Mouse (Mus musculus) thymus, adult 18-20 months (tissue): ENCODE measurements around the gene Flot1.

ENCODE experiments used
- DNase-seq, 2 experiments: peaks; one replicate each; pipeline ENCODE4 v3.0.0; 2022; ENCODE audit warnings: mixed read lengths in 2 of 2

Gene Flot1

DNA sequence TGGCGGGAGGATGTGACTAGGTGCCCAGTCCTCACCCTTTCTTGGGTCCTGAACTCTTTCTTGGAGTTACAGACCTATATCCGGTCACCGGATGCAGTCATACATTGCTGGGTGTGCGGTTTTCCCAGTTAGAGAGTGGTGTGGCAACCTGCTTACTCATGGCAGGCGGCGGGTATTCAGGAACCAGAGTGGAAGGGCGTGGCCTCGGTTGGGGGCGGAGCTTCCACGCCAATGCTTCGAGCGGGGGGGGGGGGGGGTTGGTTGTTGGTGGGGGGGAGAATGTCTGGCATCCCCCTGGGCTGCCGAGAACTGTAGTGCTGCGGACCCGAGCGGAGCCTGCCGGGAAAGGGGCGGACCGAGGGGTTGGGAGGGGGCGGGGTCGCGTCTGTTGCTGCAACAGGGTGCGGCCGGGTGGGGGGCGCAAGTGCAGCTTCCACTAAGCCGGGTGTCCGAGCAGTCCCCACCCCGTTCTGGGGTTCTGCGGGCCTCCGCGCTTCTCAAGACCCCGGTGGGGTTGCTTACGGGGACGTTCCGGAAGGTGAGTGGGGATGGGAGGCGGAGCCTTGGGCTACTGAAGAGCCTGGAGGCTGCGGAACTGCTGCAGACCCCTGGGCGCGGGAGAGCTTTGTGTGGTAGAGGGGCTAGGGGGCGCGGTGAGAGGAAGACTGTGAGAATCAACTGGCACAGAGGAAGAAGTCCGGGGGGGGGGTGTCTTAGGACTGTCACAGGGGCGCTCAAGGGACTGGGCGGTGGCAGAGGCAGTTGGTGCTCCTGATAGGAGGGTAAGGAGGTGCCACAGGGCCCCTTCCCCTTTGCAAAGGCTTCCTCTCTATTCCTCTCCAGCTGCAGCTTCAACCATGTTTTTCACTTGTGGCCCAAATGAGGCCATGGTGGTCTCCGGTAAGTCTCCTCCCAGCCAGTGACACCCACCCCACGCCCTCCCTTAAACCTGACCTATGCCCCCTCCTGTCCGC, at the start of gene Flot1:
Flot1 (plus strand) TSS at position 267 of the 974 bp plus-strand sequence.
- DNase-seq = peak; percentile 62 to 75

- peak in 1 of 2 experiments; percentile 9 for DNase-seq
Observed at GRCm38 (mm10) chr17:35776811-35777609, 46.0 kb upstream of the Flot1 start.

GRCm38 (mm10) chr17:35778965-35779364, 44.1 kb upstream of the Flot1 start:
- no peak for DNase-seq

DNA sequence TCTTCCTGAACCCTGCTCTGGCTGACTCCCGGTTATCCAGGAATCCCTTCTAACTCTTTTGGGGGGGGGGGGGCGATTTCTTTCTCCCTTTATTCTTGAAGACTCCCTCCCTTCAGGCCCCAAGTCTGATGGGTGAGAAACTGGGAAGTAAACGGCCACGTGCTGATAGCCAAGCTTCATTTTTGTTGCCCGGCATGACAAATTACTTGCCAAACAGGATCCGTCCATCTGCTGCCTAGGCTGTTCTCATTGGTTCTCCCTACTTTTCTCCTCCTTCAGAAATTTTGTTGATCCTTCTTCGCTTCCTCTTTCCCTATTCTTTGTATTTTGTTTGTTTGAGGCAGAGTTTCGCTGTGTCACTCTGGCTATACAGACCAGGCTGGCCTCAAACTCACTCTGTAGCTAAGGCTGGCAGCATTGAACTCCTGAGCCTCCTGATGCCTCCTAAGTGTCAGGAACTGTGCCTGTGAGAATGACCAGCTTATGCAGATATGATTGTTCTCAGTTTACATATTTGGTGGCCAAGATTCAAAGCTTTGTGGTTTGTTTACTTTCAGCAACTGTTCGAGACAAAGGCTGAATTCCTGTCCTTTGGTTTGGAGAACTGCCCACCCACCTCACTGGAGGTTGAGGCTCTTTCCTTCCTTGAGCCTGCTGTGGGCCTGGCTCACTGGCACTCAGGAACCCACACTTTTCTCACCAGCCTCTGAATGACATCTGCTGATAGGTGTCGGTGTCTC, 43.4 kb upstream of the Flot1 start:
- no peak for DNase-seq

- no peak for DNase-seq
Observed at GRCm38 (mm10) chr17:35780362-35780761, 42.7 kb upstream of the Flot1 start.

DNA sequence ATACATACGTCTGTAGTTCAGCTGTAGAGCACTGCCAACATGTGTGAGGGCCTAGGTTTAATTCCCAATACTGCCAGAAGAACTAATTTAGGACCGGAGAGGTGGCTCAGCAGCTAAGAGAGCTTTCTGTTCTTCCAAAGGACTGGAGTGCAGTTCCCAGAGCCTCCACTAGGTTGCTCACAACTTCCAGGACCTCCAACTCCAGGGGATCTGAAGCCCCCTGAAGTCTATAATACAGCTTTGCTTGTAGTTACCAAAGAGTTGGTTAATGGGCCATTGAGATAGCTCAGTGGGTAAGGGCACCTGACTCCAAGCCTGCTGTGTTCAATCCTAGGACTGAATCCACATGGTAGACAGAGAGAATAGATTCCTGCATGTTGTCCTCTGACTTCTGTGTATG, 40.6 kb upstream of the Flot1 start:
- no peak for DNase-seq

DNA sequence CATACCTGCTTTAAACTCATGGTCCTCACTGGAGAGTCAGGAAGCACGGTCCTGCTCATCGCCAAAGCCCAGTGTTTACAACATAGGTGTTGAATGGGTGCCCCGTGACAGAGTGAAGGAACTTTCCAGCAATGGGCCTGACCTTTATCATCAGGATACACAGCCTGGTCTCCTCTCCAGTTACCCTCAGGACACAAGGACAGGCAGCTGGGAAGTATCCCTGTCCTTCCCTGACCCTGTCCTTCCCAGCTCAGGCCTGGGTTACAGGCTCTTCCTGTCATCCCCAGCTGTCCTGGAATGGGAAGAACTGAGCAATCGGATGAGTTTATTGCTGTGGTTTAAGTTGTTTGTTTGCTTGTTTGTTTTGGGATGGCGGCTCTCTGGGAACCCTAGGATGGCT, 40.1 kb upstream of the Flot1 start:
- DNase-seq = no peak

GRCm38 (mm10) chr17:35783944-35784343, 39.1 kb upstream of the Flot1 start:
- no peak for DNase-seq

GRCm38 (mm10) chr17:35785140-35785539, 37.9 kb upstream of the Flot1 start:
- no peak for DNase-seq

DNA sequence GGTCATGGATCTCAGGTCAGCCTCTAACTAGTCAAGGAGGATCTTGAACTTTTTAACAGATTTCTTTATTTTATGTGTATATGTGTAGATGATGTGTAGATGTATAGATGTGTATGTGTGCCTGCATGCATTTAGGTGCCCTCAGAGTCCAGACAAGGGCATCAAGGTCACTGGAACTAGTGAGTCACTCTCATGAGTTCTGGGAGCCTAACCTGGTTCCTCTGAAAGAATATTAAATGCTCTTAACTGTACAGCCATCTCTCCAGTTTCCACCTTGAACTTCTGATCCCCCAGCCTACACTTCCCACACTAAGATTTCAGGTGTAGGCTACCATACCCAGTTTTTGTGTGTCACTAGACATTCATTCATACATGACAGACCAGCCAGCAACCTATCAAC, 35.5 kb upstream of the Flot1 start:
- no peak for DNase-seq

GRCm38 (mm10) chr17:35788025-35788424, 35.0 kb upstream of the Flot1 start:
- DNase-seq = no peak

- DNase-seq = no peak
Observed at GRCm38 (mm10) chr17:35790933-35791332, 32.1 kb upstream of the Flot1 start.

DNA sequence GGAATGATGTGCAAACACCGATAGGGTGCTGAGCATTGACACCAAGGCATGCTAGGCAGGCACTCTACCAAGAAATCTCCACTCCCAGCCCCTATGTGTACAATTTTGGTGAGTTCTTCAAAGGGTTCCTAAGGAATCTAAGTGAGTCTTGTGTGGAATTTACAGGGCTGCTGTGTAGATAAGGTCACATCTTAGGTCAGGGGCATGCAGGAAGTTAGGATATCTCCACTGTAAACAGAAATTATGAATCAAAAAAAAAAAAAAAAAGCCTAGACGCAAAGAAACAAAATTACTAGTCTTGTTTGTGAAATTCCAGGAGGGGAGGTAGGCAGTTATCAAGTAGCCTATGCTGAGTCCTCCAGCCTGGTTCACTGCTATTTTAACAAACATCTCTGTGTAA, 30.2 kb upstream of the Flot1 start:
- DNase-seq = no peak

GRCm38 (mm10) chr17:35795099-35795498, 27.9 kb upstream of the Flot1 start:
- no peak for DNase-seq

DNA sequence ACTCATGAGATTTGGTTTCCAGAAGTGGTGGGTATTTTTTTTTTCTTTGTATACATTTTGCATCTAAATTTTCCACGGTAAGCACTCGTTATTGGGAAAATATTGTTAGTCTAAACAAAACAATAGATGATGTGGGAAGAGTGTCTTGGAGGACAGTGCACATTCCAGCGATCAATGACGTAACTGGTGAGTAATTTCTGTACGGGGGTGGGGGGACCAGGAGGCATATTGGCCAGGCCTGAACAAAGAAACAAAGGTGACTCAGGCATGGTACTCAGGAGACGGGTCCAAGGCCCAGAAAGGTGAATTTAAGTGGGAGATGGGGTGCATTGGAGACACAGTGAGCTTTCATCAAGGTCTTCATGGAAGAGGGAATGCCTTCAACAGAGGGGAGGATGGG, 27.4 kb upstream of the Flot1 start:
- DNase-seq = no peak

GRCm38 (mm10) chr17:35796835-35797234, 26.2 kb upstream of the Flot1 start:
- no peak for DNase-seq

- DNase-seq = no peak
Observed at GRCm38 (mm10) chr17:35800905-35801304, 22.1 kb upstream of the Flot1 start.

- DNase-seq = no peak
Observed at GRCm38 (mm10) chr17:35803020-35803419, 20.0 kb upstream of the Flot1 start.

DNA sequence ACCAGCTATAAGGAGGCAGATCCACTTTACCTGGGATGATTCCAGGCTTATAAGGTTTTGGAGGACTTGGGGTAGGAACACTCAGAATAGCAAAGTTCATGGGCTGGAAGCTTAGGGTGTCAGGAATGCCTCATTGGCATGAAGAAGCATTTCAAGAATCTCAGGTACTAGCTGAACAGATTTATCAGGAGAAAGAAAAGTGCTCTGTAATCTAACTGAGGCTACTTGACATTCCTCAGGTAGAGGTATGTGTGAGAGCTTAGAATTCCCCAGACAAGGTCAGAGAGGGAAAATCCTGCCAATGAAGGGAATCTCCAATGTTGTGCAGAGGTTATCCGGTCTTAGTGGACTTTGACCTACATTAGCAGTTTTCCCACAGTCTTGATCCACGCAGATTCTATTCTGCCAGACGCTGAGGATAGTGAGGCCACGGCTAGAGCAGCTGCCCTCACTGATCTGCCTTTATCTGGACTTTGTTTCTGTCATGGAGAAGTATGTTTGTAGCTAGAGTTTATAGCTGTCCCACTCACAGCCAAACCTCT, 19.1 kb upstream of the Flot1 start:
- DNase-seq = no peak

DNA sequence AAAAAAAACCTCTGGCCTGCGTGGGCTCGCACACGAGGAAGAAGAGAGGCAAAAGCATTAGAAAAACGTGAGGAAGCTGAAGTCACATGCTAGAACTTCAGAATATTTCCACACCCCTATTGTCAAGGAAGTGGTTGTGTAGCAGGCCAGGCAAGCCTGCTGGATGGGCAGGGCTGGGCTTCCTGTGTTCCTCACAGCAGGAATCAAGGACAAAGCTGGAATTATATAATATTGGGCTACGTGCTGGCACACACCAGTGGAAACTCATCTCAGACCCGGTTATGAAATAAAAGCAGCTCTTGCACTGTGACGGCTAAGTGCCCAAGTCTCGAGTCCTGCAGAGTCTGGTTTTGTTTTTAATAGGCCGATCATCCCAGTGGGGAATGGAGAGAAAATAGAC, 15.0 kb upstream of the Flot1 start:
- no peak for DNase-seq

DNA sequence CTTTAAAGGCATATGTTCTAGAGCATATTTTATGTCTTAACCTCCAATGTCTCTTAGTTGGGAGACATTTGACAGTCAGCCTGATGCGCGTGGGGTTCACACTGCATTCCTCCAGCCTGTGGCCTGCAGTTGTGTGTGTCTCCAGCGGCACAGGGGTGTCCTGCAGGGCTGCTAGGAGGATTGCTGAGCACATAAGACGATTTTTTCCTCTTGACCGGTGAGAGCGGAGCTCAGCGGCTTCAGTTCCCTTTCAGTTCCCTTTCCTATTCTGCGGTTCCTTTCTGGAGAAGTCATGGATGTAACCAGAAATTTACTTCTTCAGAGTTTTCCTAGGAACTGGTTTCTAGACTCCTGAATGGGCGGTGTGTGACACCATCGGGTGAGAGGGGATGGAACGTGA, 13.6 kb upstream of the Flot1 start:
- DNase-seq = no peak

- DNase-seq = no peak
Observed at GRCm38 (mm10) chr17:35810900-35811648, 12.0 kb upstream of the Flot1 start.
